Mouse (Mus musculus) liver, postnatal 0 days (tissue): ENCODE measurements around the gene Naxd.

ENCODE experiments used
- CTCF ChIP-seq: sonication (generic); IDR thresholded peaks from 2 replicates; pipeline ENCODE4 v1.5.1; 2016; ENCODE audit warnings: antibody characterized with exemption, low read depth
- EP300 ChIP-seq: IDR thresholded peaks from 2 replicates; pipeline ENCODE4 v1.6.1; 2016; ENCODE audit warnings: antibody characterized with exemption, low read depth, mild to moderate bottlenecking

DNA sequence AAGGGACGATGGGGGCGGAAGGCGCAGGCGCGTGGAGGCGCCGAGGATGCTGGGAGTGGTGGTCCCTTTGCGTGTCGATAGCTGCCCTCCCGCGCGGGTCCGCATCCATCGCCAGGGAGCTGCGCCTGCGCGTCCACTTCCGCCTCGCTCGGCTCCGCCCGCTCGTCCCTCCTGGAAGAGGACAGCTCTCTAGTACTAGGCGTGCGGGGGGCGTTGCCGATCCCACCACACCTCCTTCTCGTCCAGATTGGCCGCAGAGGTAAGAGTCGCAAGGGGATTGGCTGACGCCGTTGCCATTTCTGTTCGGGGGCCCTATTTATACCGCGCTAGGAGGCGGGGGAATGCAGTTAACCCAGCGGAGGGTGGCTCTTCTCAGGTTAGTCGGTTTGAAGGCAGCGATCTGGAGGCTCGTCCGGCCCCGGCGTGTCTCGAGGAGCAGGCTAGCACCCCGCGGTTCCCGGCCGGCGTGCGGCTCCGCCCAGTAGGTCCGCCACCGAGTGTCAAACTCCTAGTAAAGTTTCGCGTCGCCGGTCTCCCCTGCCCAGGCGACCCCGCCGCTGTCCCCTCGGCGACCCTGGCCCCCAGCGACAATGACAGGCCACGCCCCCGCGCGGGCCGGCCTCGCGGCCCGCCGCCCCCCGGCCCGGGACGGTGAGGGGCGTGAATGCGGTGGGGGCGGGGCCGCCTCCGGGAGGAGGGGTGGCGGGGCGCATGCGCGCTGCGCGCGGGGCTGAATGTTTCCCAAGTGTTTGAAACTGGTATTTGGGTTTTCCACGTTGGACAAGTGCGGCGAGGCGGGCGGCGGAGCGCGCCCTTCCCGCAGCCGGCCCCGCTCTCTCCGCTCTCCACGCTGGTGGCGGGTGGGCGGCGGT lies 58.6 kb downstream of the Naxd start:
- no peak; the same call in 1 of the 2 replicates for TF ChIP-seq EP300
- TF ChIP-seq CTCF = no peak
